Mouse (Mus musculus) heart, embryonic 14.5 days (tissue): ENCODE measurements around the gene Ncbp1. TPM values are rescaled to one million over a fixed set of nuclear protein-coding genes. Genes with fewer than 3 reads are reported as not detected.
A peak's percentile ranks its signal among the peaks of the same experiment; 100 is the strongest.

Source experiments
- ATAC-seq: fragments of 200-750 bp; cut with Nextera tagmentation; 2 replicates; pipeline ENCODE4 v1.8.0; 2017; ENCODE audit warnings: low read depth, moderate TSS enrichment; ENCODE audit not compliant: insufficient number of reproducible peaks, insufficient read depth, low FRiP score
- H3K27ac ChIP-seq, 2 experiments: fragments of 200-500 bp in 1 of 2; fragments of 300-500 bp in 1 of 2; sonication (generic) in 1 of 2; replicated peaks in 1 of 2; 2 replicates each; pipeline ENCODE4 v1.5.1; 2012 to 2014; ENCODE audit warnings: low read depth in 2 of 2, low read length in 2 of 2, control low read depth in 1 of 2, mild to moderate bottlenecking in 1 of 2, mixed read lengths in 1 of 2; ENCODE audit not compliant: control insufficient read depth in 1 of 2, insufficient read depth in 1 of 2
- H3K27me3 ChIP-seq: fragments of 300-500 bp; sonication (generic); 2 replicates; pipeline ENCODE4 v1.6.1; 2014; ENCODE audit warnings: mild to moderate bottlenecking, low read length, control low read depth; ENCODE audit not compliant: control insufficient read depth, insufficient read depth
- H3K36me3 ChIP-seq: fragments of 300-500 bp; sonication (generic); 2 replicates; pipeline ENCODE4 v1.6.1; 2014; ENCODE audit warnings: mild to moderate bottlenecking, control low read depth, low read length, mixed read lengths; ENCODE audit not compliant: control insufficient read depth, insufficient read depth
- H3K4me1 ChIP-seq, 2 experiments: fragments of 200-500 bp in 1 of 2; fragments of 300-500 bp in 1 of 2; sonication (generic) in 1 of 2; 2 replicates each; pipeline ENCODE4 v1.6.1; 2012 to 2014; ENCODE audit warnings: low read length in 2 of 2, control low read depth in 1 of 2, mixed read lengths in 1 of 2; ENCODE audit not compliant: control insufficient read depth in 2 of 2, insufficient read depth in 2 of 2
- H3K4me2 ChIP-seq: fragments of 300-500 bp; sonication (generic); 2 replicates; pipeline ENCODE4 v1.6.1; 2014; ENCODE audit warnings: mild to moderate bottlenecking, low read length
- H3K4me3 ChIP-seq, 2 experiments: fragments of 200-500 bp in 1 of 2; fragments of 300-500 bp in 1 of 2; sonication (generic) in 1 of 2; 2 replicates each; pipeline ENCODE4 v1.5.1; 2012 to 2014; ENCODE audit warnings: low read length in 2 of 2, mild to moderate bottlenecking in 2 of 2, control low read depth in 1 of 2, low read depth in 1 of 2, moderate library complexity in 1 of 2; ENCODE audit not compliant: control insufficient read depth in 1 of 2, insufficient read depth in 1 of 2
- H3K9ac ChIP-seq: fragments of 300-500 bp; sonication (generic); 2 replicates; pipeline ENCODE4 v1.6.1; 2014; ENCODE audit warnings: mild to moderate bottlenecking, low read length
- H3K9me3 ChIP-seq: fragments of 300-500 bp; sonication (generic); 2 replicates; pipeline ENCODE4 v1.6.1; 2016; ENCODE audit warnings: low read length, control low read depth; ENCODE audit not compliant: control insufficient read depth
- WGBS: fragments of 180-500 bp; shearing (Covaris S2); extraction: QIAGEN DNeasy Blood & Tissue Kit; methylation state at CpG from one replicate; pipeline ENCODE4 v1.1.7; 2014; 5-methylcytosine and 5-hydroxymethylcytosine counted together
- polyA plus RNA-seq: library from polyadenylated mRNA; unstranded; fragments of >200 nt; fragmentation: Nextera tagmentation; extraction: Ambion mirVana; gene quantifications from 2 replicates; pipeline ENCODE4 v1.2.1, GENCODE M21; 2014

Gene Ncbp1
- polyA plus RNA-seq, 1 experiment from 2014 or later = 41.9 TPM

- ATAC-seq = no peak
- 80% methylated on average over 3 of the region's 3 CpGs for WGBS
- no peak overlapping the region for H3K9ac ChIP-seq
Measured at GRCm38 (mm10) chr4:46130221-46130620, 8.2 kb upstream of the Ncbp1 start.

DNA sequence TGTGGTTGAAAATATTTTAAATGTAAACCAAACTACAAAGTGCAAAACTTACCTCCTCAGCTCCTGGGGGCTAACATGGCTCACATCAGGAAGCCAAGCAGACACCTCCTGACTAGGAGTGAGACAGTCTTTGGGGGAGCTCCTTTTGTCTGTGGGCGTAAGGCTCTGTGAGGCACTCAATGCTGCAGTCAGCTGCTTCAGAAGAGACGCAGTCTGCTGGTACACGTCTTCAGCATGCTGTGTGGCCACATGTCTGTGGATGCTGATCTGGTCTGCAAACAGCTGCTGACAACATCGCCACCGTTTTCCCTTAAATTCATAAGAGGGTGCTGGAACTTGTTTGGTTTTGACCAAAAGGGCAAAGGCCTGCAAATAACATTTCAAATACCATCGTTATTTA lies 6.6 kb upstream of the Ncbp1 start:
- no peak overlapping the region for H3K9ac ChIP-seq
- 88% methylated on average over 6 of the region's 6 CpGs for WGBS
- no peak overlapping the region for H3K4me2 ChIP-seq
- H3K27me3 ChIP-seq = no peaks in the 10 kb centered on the region
- H3K36me3 ChIP-seq = peaks cover 87% of the 10 kb centered on the region
- H3K9me3 ChIP-seq = no peaks in the 10 kb centered on the region
- H3K27ac ChIP-seq = no peak overlapping the region
- no peak for ATAC-seq
- H3K4me1 ChIP-seq = 0 out of 4 replicates have a peak, but pooled peaks cover 0 to under 1% of the 10 kb centered on the region in 2 experiments
- no peak overlapping the region for H3K4me3 ChIP-seq

More at GRCm38 (mm10) chr4:46130221-46130620, 8.2 kb upstream of the Ncbp1 start:
- no peaks in the 10 kb centered on the region for H3K9me3 ChIP-seq
- peaks cover 93% of the 10 kb centered on the region for H3K36me3 ChIP-seq
- H3K27ac ChIP-seq = no peak overlapping the region
- H3K4me1 ChIP-seq = no peaks in the 10 kb centered on the region
- no peak overlapping the region for H3K4me2 ChIP-seq
- H3K27me3 ChIP-seq = no peaks in the 10 kb centered on the region
- no peak overlapping the region for H3K4me3 ChIP-seq

GRCm38 (mm10) chr4:46137629-46138286 lies 655 bp upstream of the Ncbp1 start:
- H3K36me3 ChIP-seq = peaks cover 36% of the 10 kb centered on the region
- peak overlapping the region; percentile 53 to 98 for H3K4me3 ChIP-seq
- H3K4me1 ChIP-seq = peaks cover 3 to 24% of the 10 kb centered on the region in 2 experiments
- WGBS = 7% methylated on average over 17 of the region's 17 CpGs
- peak overlapping the region; percentile 80 for H3K9ac ChIP-seq
- ATAC-seq = peak; percentile 74
- peak overlapping the region; percentile 80 for H3K4me2 ChIP-seq
- H3K9me3 ChIP-seq = no peaks in the 10 kb centered on the region
- peak overlapping the region; percentile 96 to 98 for H3K27ac ChIP-seq
- no peaks in the 10 kb centered on the region for H3K27me3 ChIP-seq

- H3K9ac ChIP-seq = no peak overlapping the region
- ATAC-seq = no peak
- 71% methylated on average over 3 of the region's 3 CpGs for WGBS
- no peak overlapping the region for H3K4me2 ChIP-seq
- H3K4me3 ChIP-seq = no peak overlapping the region
- peaks cover 40% of the 10 kb centered on the region for H3K36me3 ChIP-seq
- no peaks in the 10 kb centered on the region for H3K9me3 ChIP-seq
- peaks cover 3 to 12% of the 10 kb centered on the region in 2 experiments for H3K4me1 ChIP-seq
- H3K27ac ChIP-seq = no peak overlapping the region
- H3K27me3 ChIP-seq = no peaks in the 10 kb centered on the region
Measured at GRCm38 (mm10) chr4:46144323-46144722, 5.9 kb downstream of the Ncbp1 start.

GRCm38 (mm10) chr4:46146881-46147280 lies 8.5 kb downstream of the Ncbp1 start:
- Histone ChIP-seq H3K9me3 (no peaks in the 10 kb centered on the region), H3K4me1 (no peaks in the 10 kb centered on the region), H3K4me2 (no peak overlapping the region), H3K36me3 (peaks cover 66% of the 10 kb centered on the region), H3K27ac (no peak overlapping the region), H3K27me3 (no peaks in the 10 kb centered on the region), H3K4me3 (no peak overlapping the region), H3K9ac (no peak overlapping the region)
- no peak for ATAC-seq
- 81% methylated on average over 1 of the region's 1 CpGs for WGBS

- Histone ChIP-seq H3K4me2 (no peak overlapping the region), H3K4me3 (no peak overlapping the region), H3K36me3 (peaks cover 98% of the 10 kb centered on the region), H3K27me3 (no peaks in the 10 kb centered on the region), H3K27ac (no peak overlapping the region), H3K4me1 (no peaks in the 10 kb centered on the region), H3K9ac (no peak overlapping the region), H3K9me3 (no peaks in the 10 kb centered on the region)
- ATAC-seq = no peak
- 92% methylated on average over 12 of the region's 12 CpGs for whole genome bisulfite sequencing
Measured at GRCm38 (mm10) chr4:46151903-46152544, 13.6 kb downstream of the Ncbp1 start.

GRCm38 (mm10) chr4:46164027-46164426 lies 25.6 kb downstream of the Ncbp1 start:
- Histone ChIP-seq H3K36me3 (peaks cover 98% of the 10 kb centered on the region), H3K4me3 (no peak overlapping the region)
- no peak for ATAC-seq

More at GRCm38 (mm10) chr4:46164027-46164426, 25.6 kb downstream of the Ncbp1 start:
- H3K27ac ChIP-seq = no peak overlapping the region
- H3K4me1 ChIP-seq = no peaks in the 10 kb centered on the region
- H3K9ac ChIP-seq = no peak overlapping the region
- no peaks in the 10 kb centered on the region for H3K27me3 ChIP-seq
- H3K9me3 ChIP-seq = no peaks in the 10 kb centered on the region
- WGBS = 81% methylated on average over 2 of the region's 2 CpGs
- H3K4me2 ChIP-seq = no peak overlapping the region
